Mouse (Mus musculus) spleen, postnatal 10 days (tissue): ENCODE measurements around the gene Plg.
A peak's percentile ranks its signal among the peaks of the same experiment; 100 is the strongest.

Experiments used
- DNase-seq, 2 experiments: peaks; one replicate each; pipeline ENCODE4 v3.0.0; 2021 to 2022; ENCODE audit warnings: low spot score in 2 of 2

The Plg gene

GRCm38 (mm10) chr17:12385049-12385794 lies 6.8 kb downstream of the Plg start:
- no peak for DNase-seq

DNA sequence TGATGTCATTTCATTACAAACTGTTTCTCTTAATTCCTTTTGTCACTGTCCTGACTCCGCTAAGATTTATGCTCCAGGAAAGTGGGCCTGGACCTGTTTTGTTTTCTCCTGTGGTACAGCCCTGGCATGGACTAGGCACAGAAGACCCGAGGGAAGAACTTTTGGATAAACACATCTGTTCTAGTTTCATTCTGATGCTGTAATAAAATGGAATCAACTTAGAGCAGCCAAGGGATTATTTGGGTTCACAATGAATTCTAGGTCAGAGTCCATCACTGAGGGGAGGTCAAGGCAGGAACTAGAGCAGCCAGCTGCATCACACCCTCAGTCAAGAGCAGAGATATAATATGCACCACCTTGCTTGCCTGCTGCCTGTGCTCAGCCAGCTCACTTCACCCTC lies 9.4 kb downstream of the Plg start:
- no peak for DNase-seq

GRCm38 (mm10) chr17:12388239-12388638 lies 9.8 kb downstream of the Plg start:
- DNase-seq, result no peak

DNA sequence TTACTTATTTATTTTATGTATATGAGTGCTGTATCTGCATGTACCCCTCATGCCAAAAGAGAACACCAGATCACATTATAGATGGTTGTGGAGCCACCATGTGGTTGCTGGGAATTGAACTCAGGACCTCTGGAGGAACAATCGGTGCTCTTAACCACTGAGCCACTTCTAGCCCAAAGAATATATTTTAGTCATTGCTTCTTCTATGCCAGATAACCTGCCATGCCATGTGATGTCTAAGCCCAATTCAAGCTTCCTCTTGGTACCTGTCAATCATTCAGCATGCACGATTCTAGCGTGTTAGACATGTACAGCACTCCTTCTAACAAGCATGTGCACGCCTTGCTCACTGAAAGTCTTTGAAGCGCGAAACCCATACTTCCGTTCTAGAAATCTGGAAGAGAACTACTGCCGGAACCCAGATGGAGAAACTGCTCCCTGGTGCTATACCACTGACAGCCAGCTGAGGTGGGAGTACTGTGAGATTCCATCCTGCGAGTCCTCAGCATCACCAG lies 17.8 kb downstream of the Plg start:
- DNase-seq, result no peak

GRCm38 (mm10) chr17:12403420-12403819 lies 25.0 kb downstream of the Plg start:
- DNase-seq, result no peak

- DNase-seq, result no peak
Observed at GRCm38 (mm10) chr17:12409346-12409944, 31.0 kb downstream of the Plg start.

DNA sequence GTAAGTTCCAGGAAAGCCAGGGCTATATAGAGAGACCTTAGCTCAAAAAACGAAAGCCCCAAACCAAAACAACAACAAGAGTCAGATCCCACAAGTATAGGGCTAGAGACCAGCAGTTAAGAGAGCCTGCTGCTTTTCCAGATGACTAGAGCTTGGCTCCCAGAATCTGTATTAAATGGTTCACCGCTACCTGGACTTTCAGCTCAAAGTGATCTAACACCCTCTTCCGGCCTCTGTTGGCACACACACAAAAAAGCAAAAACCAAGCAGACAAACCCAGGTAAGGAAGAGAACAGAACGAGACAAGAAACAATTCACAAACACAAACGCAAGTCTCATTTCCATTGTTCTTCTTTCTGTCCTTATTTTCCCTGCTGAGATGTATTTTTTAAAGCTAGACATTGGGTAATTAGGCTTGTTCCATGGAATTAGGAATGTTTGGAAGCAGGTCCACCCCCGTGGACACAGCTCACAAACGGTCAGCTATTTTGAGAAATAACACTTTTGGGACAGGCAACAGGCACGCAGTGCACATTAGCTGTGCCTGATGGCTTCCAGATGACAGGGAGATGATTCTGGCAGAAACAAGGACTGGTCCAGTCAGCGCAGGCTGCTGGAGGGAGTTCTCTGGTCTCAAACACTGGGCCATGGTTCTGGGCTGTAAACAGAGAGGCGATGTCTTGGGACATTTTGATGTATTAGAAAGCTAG lies 33.9 kb downstream of the Plg start:
- no peak for DNase-seq

DNA sequence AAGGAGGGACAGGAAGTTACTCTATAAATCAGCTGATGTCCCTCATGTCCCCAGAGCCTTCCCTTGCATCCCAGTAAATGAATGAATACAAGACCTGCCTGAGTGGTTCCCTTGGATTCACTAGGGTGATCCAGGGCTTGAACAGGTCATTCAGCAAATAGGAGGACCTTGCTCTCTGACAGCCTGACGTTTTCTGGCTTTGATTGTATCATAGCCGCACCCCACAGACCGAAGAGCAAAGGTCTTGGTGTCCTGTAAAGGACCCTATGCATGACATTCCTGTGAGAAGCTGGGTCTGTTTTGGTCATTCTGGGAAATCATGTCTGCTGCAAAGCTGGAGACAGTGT lies 34.5 kb downstream of the Plg start:
- DNase-seq, result no peak

DNA sequence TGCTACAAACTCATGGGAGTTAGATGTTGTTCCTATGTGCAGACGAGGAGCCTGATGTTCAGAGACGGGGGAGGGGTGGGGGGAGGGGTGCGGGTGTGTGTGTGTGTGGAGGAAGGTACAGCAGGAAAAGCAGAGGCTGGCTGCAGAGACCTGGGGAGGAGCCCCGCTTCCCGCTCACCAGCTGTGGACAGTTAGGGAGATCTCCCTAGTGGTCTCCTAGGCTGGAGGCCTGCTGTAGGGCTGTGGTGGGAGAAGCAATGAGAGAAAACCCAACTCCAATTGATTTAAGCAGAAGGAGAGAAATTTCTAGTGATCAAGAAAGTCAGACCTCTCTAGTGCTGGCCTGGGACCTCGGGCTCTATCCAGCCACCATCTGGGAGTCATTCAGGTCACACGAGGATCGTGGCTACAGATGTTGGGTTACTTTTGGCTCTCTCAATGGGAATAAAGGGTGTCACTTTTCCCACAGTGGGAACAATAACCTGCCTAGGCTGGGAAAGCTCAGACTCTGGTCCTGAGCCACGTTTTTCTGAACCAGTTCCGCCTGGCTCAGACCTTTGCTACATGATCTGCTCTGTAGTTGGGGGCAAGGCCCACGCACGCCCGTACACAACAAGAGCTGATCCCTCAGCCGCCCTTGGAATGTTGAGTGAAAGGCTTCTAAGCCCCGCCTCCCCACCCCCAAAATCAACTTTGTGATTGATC lies 36.8 kb downstream of the Plg start:
- DNase-seq, result no peak

DNA sequence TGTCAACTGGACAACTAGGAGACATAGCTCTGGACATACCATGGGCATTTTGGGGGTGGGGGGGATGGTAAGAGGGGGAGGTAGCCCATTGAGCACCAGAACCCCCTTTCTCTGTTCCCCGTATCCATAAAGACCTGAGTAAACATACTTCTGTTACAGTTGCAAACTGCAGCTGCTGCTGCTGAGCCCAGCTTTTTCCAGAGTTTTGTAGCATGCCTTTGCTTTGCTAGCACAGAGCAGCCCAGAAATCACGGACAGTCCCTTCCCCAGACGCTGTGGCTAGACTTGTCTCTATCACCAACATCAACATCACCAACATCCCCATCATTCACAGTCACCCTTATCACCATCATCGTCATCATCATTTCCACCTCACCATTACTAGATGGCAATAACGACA lies 37.3 kb downstream of the Plg start:
- no peak for DNase-seq

DNA sequence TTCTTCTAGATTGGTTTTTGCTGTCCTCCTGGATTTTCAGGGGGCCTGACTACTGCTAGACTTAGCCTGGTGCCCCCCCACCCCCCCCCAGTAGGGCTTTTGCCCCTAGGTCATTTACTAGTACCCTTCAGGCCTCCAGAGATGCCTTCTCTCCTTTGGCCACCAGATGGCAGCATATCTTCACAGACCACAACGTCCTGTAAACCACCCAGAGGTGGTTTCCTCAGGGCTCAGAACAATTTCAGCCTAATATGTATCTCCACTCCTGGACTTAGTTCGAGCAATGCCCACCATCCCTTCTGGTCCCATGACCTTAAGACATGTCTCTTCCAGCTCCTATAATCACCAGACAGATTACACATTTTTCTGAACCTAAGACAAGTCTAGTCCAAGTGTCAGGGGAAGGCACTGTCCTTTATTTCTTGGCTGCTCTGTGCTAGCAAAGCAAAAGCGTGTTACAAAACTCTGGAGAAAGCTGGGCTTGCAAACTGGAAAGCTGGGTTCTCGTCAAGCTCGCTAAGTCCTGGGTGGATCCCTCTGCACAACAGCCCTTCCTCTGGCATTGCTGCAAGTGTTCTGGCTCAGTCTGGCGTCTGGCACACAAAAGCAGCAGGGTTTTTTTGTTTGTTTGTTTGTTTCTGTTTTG lies 38.0 kb downstream of the Plg start:
- peak; percentile 50 to 82 for DNase-seq

GRCm38 (mm10) chr17:12419491-12420079 lies 41.2 kb downstream of the Plg start:
- no peak for DNase-seq

DNA sequence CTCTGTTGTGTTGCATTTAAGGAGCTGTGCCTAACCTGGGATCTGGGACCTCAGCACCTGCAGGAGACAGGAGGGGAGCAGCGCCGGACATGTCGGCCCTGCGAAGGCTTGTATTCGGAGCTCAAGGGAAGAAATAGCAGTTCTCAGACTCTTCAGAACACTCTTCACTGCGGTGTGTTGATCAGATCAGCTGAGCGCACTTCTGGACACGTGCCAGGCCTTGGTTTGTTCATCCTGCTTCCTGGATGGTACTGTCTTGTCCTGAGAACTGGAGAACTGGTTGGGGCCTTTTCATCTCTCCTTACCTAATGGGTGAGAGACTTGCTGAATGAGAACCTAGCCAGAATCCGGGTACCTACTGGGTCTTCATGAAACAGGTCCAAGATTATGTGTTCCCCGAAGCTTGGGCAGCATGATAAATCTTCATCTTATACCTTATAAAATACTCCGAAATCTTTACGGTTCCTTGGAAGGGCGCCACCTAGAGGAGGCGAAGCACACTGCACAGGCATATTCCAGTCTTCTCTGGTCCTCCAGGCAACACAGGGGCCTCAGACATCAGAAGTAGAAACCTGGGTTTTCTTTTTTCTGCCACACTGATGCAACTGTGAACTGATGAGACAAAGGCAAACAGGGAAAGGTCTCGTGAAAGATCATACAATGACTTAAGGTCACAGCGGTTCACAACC lies 42.6 kb downstream of the Plg start:
- peak; percentile 8 to 53 for DNase-seq

- no peak for DNase-seq
Observed at GRCm38 (mm10) chr17:12422143-12422542, 43.7 kb downstream of the Plg start.

GRCm38 (mm10) chr17:12427156-12427555 lies 48.7 kb downstream of the Plg start:
- no peak for DNase-seq

DNA sequence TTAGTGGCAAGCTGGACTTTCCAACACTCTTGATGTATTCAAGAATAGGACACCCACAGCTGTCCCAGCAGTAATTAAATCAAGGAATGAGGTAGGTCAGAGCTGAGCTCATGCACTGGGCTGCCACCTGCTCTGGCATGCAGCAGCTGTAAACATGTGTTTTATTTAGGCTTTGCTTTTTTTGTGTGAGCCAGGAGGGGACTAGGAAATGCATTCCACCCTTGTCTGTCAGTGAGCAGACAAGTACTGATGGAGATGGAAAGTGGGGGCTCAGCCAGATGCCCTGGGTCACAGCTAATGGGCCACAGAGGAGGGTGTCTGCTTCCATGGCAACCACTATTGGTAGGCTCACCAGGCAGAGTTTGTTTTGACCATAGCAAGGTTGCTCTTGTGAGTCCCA lies 50.0 kb downstream of the Plg start:
- DNase-seq, result no peak

DNA sequence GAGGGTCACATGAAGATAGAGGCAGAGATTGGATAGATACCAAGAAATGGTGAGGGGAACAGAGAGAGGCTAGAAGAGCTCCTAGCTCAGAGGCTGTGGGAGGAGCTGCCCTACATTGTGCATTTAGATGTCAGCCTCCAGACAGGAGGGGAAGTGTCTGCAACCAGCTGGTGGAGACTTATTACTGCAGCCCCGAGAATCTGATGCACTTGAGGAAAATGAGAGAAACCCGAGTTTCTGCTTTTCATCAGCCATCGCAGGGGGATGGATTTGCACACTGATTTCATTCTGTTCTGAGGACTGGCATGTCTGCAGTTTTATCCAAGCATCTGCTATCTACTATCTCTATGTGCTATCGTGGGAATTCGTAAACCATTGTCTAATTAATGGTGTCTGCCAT lies 53.3 kb downstream of the Plg start:
- no peak for DNase-seq

DNA sequence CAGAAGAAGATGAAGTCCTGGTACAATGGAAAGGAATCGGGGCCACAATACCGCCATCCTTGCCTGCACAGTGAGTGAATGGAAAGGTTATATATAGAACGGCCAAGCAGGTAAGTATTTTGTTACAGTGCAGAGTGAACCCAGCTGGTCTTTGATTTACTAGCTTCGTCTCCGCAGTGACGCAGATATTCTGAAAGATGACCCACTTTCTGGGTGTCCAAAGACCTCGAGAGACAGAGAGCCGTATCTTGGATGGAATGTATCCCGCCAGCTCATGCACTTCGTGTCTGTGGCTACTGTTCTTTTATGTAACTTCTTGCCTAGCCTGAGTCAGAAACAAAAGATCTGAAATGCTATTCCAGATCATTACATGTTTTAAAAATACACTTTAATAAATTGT lies 59.4 kb downstream of the Plg start:
- no peak for DNase-seq

- no peak for DNase-seq
Observed at GRCm38 (mm10) chr17:12444561-12444960, 66.2 kb downstream of the Plg start.

- no peak for DNase-seq
Observed at GRCm38 (mm10) chr17:12451234-12451633, 72.8 kb downstream of the Plg start.
